Mouse (Mus musculus) liver, adult 2 months (tissue): ENCODE results near the gene Col8a2.

Source experiments
- CTCF ChIP-seq: fragments of 200-500 bp; IDR thresholded peaks from 2 replicates; pipeline ENCODE4 v1.5.1; 2011; ENCODE audit warnings: low read depth, low read length, control low read depth
- POLR2A ChIP-seq: fragments of 200-500 bp; IDR thresholded peaks from 2 replicates; pipeline ENCODE4 v1.6.1; 2011; ENCODE audit warnings: low read length, control low read depth; ENCODE audit not compliant: insufficient read depth; ENCODE audit errors: extremely low read depth

GRCm38 (mm10) chr4:126281706-126282105 lies 4.9 kb upstream of the Col8a2 start:
- TF ChIP-seq CTCF (no peak), POLR2A (no peak)
